Mouse (Mus musculus) midbrain, embryonic 16.5 days (tissue): ENCODE data around the gene Ephb1. TPM values are rescaled to one million over a fixed set of nuclear protein-coding genes. Genes with fewer than 3 reads are reported as not detected.

ENCODE experiments used
- ATAC-seq: fragments of 200-750 bp; cut with Nextera tagmentation; 2 replicates; pipeline ENCODE4 v1.8.0; 2017; ENCODE audit warnings: moderate TSS enrichment
- H3K27ac ChIP-seq: fragments of 300-500 bp; sonication (generic); 2 replicates; pipeline ENCODE4 v1.5.1; 2014; ENCODE audit warnings: mild to moderate bottlenecking, low read length, mixed read lengths
- H3K27me3 ChIP-seq: fragments of 300-500 bp; sonication (generic); 2 replicates; pipeline ENCODE4 v1.6.1; 2014; ENCODE audit warnings: low read depth, low read length, mixed read lengths; ENCODE audit not compliant: control insufficient read depth, insufficient read depth
- H3K36me3 ChIP-seq: fragments of 300-500 bp; sonication (generic); 2 replicates; pipeline ENCODE4 v1.6.1; 2014; ENCODE audit warnings: mild to moderate bottlenecking, low read length, moderate library complexity, mixed read lengths; ENCODE audit not compliant: control insufficient read depth, insufficient read depth
- H3K4me1 ChIP-seq: fragments of 300-500 bp; sonication (generic); 2 replicates; pipeline ENCODE4 v1.6.1; 2014; ENCODE audit warnings: mild to moderate bottlenecking, low read length, mixed read lengths; ENCODE audit not compliant: control insufficient read depth, insufficient read depth
- H3K4me2 ChIP-seq: fragments of 300-500 bp; sonication (generic); 2 replicates; pipeline ENCODE4 v1.6.1; 2014; ENCODE audit warnings: mild to moderate bottlenecking, low read length, mixed read lengths
- H3K4me3 ChIP-seq: fragments of 300-500 bp; sonication (generic); 2 replicates; pipeline ENCODE4 v1.5.1; 2014; ENCODE audit warnings: low read depth, mild to moderate bottlenecking, low read length, moderate library complexity, mixed read lengths
- H3K9ac ChIP-seq: fragments of 300-500 bp; sonication (generic); 2 replicates; pipeline ENCODE4 v1.6.1; 2014; ENCODE audit warnings: low read depth, low read length, mixed read lengths
- H3K9me3 ChIP-seq: fragments of 300-500 bp; sonication (generic); replicated peaks from 2 replicates; pipeline ENCODE4 v1.6.1; 2014; ENCODE audit warnings: mild to moderate bottlenecking, low read length, mixed read lengths; ENCODE audit not compliant: control insufficient read depth, poor library complexity, severe bottlenecking
- WGBS: fragments of 180-500 bp; shearing (Covaris S2); extraction: QIAGEN DNeasy Blood & Tissue Kit; methylation state at CpG from one replicate; pipeline ENCODE4 v1.1.7; 2014; 5-methylcytosine and 5-hydroxymethylcytosine counted together
- microRNA-seq: library from miRNA; unstranded; fragments of <30 nt; microRNA quantifications from one replicate; pipeline ENCODE4, GENCODE M21; 2017
- polyA plus RNA-seq: library from polyadenylated mRNA; unstranded; fragments of >200 nt; fragmentation: Nextera tagmentation; extraction: Ambion mirVana; gene quantifications from 2 replicates; pipeline ENCODE4 v1.2.1, GENCODE M21; 2015

Gene Ephb1
- polyA plus RNA-seq, 1 experiment from 2014 or later, result 80.1 TPM

DNA sequence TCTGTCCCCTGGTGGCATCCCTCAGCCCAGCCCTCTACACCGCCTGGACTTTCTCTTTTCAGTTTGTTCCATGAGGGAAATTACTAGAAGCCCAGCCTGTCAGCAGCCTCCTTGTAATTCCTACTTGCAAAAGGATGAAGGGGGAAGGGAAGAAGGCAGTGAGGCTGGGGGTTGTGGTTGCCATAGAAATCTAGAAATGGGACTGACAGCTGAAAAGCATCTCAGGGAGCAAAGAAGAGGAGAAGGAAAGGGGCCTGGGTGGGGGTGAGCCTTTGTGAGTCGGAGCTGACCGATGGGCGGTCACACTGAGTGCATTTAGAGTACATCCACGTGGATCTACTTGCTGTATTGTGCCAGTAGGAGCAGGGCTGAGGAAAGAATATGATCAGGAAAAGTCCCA, 445.6 kb downstream of the Ephb1 start:
- no peak overlapping the region for H3K4me3 ChIP-seq
- no peaks in the 10 kb centered on the region for H3K36me3 ChIP-seq
- no peak overlapping the region for H3K9ac ChIP-seq
- H3K4me2 ChIP-seq, result no peak overlapping the region
- no peaks in the 10 kb centered on the region for H3K27me3 ChIP-seq
- peaks cover 24% of the 10 kb centered on the region for H3K4me1 ChIP-seq
- WGBS, result 8% methylated on average over 5 of the region's 5 CpGs
- H3K27ac ChIP-seq, result peak overlapping the region; percentile 74
- peak; percentile 69 for ATAC-seq
- no peaks in the 10 kb centered on the region for H3K9me3 ChIP-seq

DNA sequence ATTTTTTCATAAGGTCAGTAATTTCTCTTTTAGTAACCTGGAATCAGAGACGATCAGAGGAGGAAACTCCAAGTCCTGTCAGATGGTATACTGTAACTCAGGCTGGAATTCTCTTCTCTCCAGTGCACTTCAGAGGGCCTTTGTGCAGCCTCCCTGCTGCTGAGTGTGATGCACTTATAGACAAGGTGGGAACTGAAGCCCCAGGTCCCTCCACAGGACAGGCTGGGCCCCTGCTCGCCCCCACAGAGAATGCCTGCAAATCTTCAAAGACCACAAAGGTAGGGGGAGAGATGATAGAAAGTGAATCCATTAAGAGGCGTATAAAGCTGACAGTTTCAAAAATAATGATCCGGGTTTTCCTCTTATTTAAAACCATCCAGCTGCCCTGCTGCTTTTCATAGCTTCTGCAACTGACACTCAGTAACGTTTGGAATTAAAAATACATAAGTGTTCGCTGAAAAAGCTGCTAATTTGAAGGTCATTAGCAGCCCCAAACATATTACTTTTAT, 446.7 kb downstream of the Ephb1 start:
- no peaks in the 10 kb centered on the region for H3K27me3 ChIP-seq
- H3K4me3 ChIP-seq, result no peak overlapping the region
- peak overlapping the region; percentile 74 for H3K27ac ChIP-seq
- H3K9me3 ChIP-seq, result no peaks in the 10 kb centered on the region
- H3K4me2 ChIP-seq, result no peak overlapping the region
- no peak overlapping the region for H3K9ac ChIP-seq
- no peaks in the 10 kb centered on the region for H3K36me3 ChIP-seq
- peak; percentile 69 for ATAC-seq
- 29% methylated on average over 6 of the region's 6 CpGs for WGBS
- H3K4me1 ChIP-seq, result peaks cover 24% of the 10 kb centered on the region

DNA sequence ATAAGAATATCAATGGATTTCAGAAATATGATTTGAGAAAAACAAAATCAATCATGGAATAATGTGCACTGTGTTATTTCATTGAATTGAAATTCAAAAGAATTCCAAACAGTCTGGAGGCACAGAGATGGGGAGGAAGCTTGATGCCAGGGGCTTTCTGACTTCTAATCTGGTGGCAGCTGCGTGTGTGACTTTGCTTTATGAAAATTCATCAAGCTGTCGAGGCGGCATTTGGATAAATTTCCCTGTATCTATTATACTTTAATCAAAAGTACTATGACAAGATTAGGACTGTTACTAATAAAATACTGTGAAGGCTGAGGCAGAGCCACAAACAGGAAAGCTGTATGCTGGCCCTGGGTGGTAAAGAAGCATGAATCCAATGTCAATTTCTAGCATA, 451.1 kb downstream of the Ephb1 start:
- H3K4me2 ChIP-seq, result no peak overlapping the region
- no peaks in the 10 kb centered on the region for H3K36me3 ChIP-seq
- no peak overlapping the region for H3K9ac ChIP-seq
- no peak overlapping the region for H3K4me3 ChIP-seq
- no peak for ATAC-seq
- no peaks in the 10 kb centered on the region; the same call in 1 of the 2 replicates for H3K27me3 ChIP-seq
- peak overlapping the region; percentile 37; the same call in 1 of the 2 replicates for H3K27ac ChIP-seq
- WGBS, result 35% methylated on average over 3 of the region's 3 CpGs
- H3K9me3 ChIP-seq, result no peaks in the 10 kb centered on the region
- peaks cover 7% of the 10 kb centered on the region for H3K4me1 ChIP-seq

DNA sequence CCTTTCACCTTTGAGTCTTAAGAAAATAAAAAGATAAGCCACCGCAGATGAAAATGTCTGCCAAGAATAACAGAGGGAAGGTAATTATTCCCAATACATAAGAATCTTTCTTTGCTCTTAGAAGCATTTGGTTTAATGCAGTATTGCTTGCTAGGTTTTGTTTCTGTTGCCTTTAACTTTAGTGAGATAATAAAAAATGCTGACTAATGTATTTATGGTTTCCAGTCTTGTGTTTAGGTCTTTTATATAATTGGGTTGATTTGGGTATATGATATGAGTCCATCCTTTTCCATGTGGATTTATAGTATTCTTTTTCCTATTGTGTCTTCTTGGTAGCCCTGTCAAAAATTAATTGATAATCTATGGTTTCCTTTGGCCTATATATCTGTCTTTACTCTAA, 456.6 kb downstream of the Ephb1 start:
- Histone ChIP-seq H3K27ac (no peak overlapping the region), H3K4me2 (no peak overlapping the region), H3K4me3 (no peak overlapping the region), H3K27me3 (no peaks in the 10 kb centered on the region; the same call in 1 of the 2 replicates), H3K9me3 (no peaks in the 10 kb centered on the region), H3K36me3 (no peaks in the 10 kb centered on the region), H3K4me1 (no peaks in the 10 kb centered on the region), H3K9ac (no peak overlapping the region)
- WGBS, result 93% methylated on average over 1 of the region's 1 CpGs
- ATAC-seq, result no peak

DNA sequence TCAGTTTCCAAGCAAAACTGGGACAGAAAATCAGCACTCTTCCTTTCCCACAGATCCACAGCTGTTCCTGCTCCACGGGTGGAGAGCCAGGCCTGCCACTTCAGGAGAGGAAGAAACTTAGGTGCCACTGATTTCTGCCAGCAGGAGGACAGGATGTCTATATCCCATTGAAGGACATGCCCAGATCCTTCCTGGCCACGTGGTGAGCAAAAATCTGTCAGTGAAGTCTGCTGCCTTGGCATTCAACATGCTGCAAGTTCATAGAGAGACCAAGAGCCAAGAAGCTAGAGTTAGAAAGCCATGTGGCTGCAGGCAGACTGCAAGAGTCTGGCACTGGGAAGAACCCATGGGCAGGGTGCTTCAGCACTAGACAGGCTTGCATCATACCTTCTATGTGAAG, 471.2 kb downstream of the Ephb1 start:
- Histone ChIP-seq H3K27me3 (no peaks in the 10 kb centered on the region), H3K27ac (no peak overlapping the region), H3K4me1 (no peaks in the 10 kb centered on the region), H3K9ac (no peak overlapping the region), H3K9me3 (no peaks in the 10 kb centered on the region), H3K36me3 (no peaks in the 10 kb centered on the region), H3K4me3 (no peak overlapping the region), H3K4me2 (no peak overlapping the region)
- ATAC-seq, result no peak
- 69% methylated on average over 2 of the region's 2 CpGs for WGBS

DNA sequence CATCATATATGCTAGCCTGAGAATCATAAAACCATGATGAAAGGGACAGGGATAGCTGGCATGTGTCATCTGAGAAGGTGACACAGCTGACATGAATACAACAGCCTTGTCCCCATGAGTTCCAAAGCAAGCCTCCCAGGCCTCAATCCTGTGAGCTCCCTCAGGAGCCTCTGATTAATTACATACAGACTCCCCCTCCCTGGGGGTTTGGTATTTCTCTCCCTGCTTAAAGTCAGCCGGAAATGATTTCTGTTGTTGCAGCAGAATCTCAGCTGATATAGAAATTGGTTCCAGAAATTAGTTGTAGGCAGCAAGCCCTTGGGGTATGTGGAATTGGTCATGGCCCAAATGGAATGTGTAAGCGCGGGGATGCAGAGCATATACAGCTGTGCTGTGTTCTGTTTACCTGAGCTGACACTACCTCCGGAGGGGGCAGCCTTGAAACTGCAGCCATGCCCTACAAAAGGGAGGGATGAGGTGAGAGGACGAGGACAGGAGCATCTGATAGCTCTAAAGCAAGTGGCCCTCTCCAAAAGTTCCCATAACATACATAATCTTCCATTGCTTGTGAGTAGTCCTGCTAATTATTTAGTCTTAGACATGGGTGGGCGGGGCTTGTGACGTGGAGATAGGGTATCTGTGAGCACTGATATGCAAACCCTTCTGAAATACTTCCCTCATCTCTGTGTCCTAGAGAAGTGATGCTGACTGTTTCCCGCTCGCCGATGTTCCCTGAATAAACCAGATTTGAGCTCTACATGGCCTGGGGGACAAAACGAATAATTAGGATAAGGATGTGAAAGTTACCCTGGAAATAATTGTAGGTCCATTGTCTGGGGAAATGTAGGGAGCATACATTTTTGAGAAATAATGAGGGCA, 477.1 kb downstream of the Ephb1 start:
- no peak overlapping the region for H3K4me2 ChIP-seq
- H3K27me3 ChIP-seq, result no peaks in the 10 kb centered on the region
- no peaks in the 10 kb centered on the region for H3K36me3 ChIP-seq
- H3K4me3 ChIP-seq, result no peak overlapping the region
- 70% methylated on average over 11 of the region's 11 CpGs for WGBS
- H3K9ac ChIP-seq, result no peak overlapping the region
- 0 out of 2 replicates have a peak overlapping the region, but pooled peaks have one; percentile 7 for H3K27ac ChIP-seq
- ATAC-seq, result no peak
- H3K4me1 ChIP-seq, result 0 out of 2 replicates have a peak, but pooled peaks cover 3% of the 10 kb centered on the region
- H3K9me3 ChIP-seq, result no peaks in the 10 kb centered on the region

DNA sequence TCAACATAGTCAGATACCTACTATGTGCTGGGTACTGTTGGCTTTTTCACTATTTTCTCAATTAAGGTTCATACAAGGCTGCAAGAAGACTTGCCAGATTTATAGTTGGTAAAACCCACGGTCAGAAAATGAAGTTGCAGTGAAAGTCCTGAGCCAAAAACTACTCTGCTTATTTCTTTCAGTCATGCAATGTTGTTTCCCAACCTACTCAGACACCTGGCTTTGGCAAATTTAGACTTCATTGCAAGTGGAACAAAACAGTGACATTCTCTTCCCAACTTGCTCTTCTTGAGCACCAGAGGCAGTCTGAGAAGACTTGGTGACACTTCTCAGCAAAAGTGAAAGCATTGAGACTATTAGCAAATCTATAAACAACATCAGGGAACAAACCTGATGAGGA, 479.2 kb downstream of the Ephb1 start:
- Histone ChIP-seq H3K9me3 (no peaks in the 10 kb centered on the region), H3K4me3 (no peak overlapping the region), H3K27ac (no peak overlapping the region), H3K4me1 (0 out of 2 replicates have a peak, but pooled peaks cover 3% of the 10 kb centered on the region), H3K9ac (no peak overlapping the region), H3K4me2 (no peak overlapping the region), H3K36me3 (no peaks in the 10 kb centered on the region), H3K27me3 (no peaks in the 10 kb centered on the region)
- ATAC-seq, result no peak
- 84% methylated on average over 1 of the region's 1 CpGs for WGBS

Small RNA genes within 50 kb of the gene (microRNA-seq; reads per million reads assigned to microRNA genes)
- gene Mir7243, result not detected

Other genes with a start within 250 kb of the Ephb1 start
- 0.51 and 0.90 TPM in 2 replicates for gene Ky, start 151.1 kb upstream of the Ephb1 start, polyA plus RNA-seq